10 mouse cellular contexts compared by ENCODE assay signal in the genomic region with DNA sequence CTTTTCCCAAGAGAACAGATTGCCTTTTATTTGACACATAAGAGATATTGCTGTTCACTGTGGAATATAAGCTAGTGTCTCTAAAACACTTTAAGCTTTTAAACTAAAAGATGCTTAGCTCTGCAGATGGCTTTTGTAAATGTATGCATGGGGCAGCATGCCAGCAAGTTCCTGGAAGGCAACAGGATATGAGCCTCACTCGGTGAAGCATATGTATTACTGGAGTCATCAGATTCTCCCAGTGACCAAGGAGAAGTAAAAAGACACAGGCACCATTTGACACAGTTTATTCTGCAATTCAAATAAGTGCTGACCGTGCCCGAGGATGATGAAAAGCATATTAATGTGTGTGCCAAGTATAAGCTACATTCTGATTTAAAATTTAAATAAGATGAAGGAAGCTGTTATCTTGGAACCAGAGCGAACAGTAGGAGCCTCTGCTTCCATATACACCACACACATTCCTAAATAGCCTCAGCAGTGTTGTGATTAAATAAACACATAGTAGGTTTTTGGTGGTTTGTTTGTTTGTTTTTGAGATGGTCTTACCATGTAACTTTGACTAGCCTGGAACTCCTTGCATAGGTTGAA. TPM values are rescaled to one million over a fixed set of nuclear protein-coding genes. Genes with fewer than 3 reads are reported as not detected.
A peak's percentile ranks its signal among the peaks of the same experiment; 100 is the strongest.
DNase-seq lines count a peak whose midpoint lies in the region; ATAC-seq and TF ChIP-seq lines count a peak whose summit lies in the region.
"Had no signal": no experiment of that assay in that cellular context is flagged by ENCODE, and none has a peak within 500 bp of the region (broad histone marks: within the 10 kb centered on the region; RNA-seq: fewer than 3 reads in every experiment).

No protein-coding gene starts in this region.

- no peak for ATAC-seq in limb, embryonic 14.5 days (ENCODE audit: low FRiP score, low read depth)
- ATAC-seq in frontal cortex, adult (ENCODE audit: low TSS enrichment), result peak; percentile 99
- ATAC-seq in midbrain, embryonic 16.5 days, result 0 out of 2 replicates have a peak, but pooled peaks have one; percentile 42

- DNase-seq in limb, embryonic 14.5 days (ENCODE audit: low spot score), result peak; percentile 66
- DNase-seq in limb, embryonic 10.5 days (ENCODE audit: low spot score), result no peak
- peak; percentile 30 to 69 for DNase-seq in layer of hippocampus, adult 18-20 months (ENCODE audit: low spot score in 2 of 2)
- DNase-seq in ovary, postnatal 36 days (ENCODE audit: low spot score), result no peak
- DNase-seq in thymus, postnatal 36 days, result no peak
- no peak for DNase-seq in urinary bladder, postnatal 10 days (ENCODE audit: low spot score)
- DNase-seq: kidney, adult 2 months had no signal

- 66% methylated on average over 4 of the region's 4 CpGs for WGBS in limb, embryonic 14.5 days
- WGBS in limb, embryonic 10.5 days, result 81% methylated on average over 4 of the region's 4 CpGs
- 21% methylated on average over 4 of the region's 4 CpGs for WGBS in midbrain, embryonic 16.5 days

- H3K27me3 ChIP-seq in limb, embryonic 14.5 days (ENCODE audit: control insufficient read depth, insufficient read depth, low read length), result no peaks in the 10 kb centered on the region
- no peaks in the 10 kb centered on the region for H3K27me3 ChIP-seq in limb, embryonic 10.5 days (ENCODE audit: low read depth, poor library complexity, severe bottlenecking)
- no peaks in the 10 kb centered on the region for H3K27me3 ChIP-seq in midbrain, embryonic 16.5 days (ENCODE audit: control insufficient read depth, insufficient read depth, low read depth, low read length)

- no peak overlapping the region for H3K9ac ChIP-seq in limb, embryonic 14.5 days (ENCODE audit: low read depth, low read length, severe bottlenecking)
- no peak overlapping the region for H3K9ac ChIP-seq in midbrain, embryonic 16.5 days (ENCODE audit: low read depth, low read length)

- no peaks in the 10 kb centered on the region for H3K4me1 ChIP-seq in limb, embryonic 14.5 days (ENCODE audit: control insufficient read depth, insufficient read depth, low read length)
- H3K4me1 ChIP-seq in limb, embryonic 10.5 days, result no peaks in the 10 kb centered on the region
- no peaks in the 10 kb centered on the region for H3K4me1 ChIP-seq in midbrain, embryonic 16.5 days (ENCODE audit: control insufficient read depth, insufficient read depth, low read length)

- no peaks in the 10 kb centered on the region for H3K9me3 ChIP-seq in limb, embryonic 14.5 days (ENCODE audit: control insufficient read depth, low read length)
- H3K9me3 ChIP-seq in limb, embryonic 10.5 days (replicated peaks), result no peaks in the 10 kb centered on the region
- no peaks in the 10 kb centered on the region for H3K9me3 ChIP-seq in midbrain, embryonic 16.5 days (replicated peaks; ENCODE audit: control insufficient read depth, low read length, poor library complexity, severe bottlenecking)

- TF ChIP-seq POLR2A in limb, embryonic 14.5 days (IDR thresholded peaks at IDR 0.05; ENCODE audit: borderline replicate concordance, extremely low read depth, insufficient read depth, insufficient read length), result no peak

- no peak overlapping the region for H3K4me2 ChIP-seq in limb, embryonic 14.5 days (replicated peaks; ENCODE audit: low read depth, low read length, severe bottlenecking)
- no peak overlapping the region for H3K4me2 ChIP-seq in midbrain, embryonic 16.5 days (ENCODE audit: low read length)

- H3K36me3 ChIP-seq in limb, embryonic 14.5 days (ENCODE audit: control insufficient read depth, insufficient read depth, low read length), result no peaks in the 10 kb centered on the region
- H3K36me3 ChIP-seq in limb, embryonic 10.5 days, result no peaks in the 10 kb centered on the region
- no peaks in the 10 kb centered on the region for H3K36me3 ChIP-seq in midbrain, embryonic 16.5 days (ENCODE audit: control insufficient read depth, insufficient read depth, low read length)

- H3K27ac ChIP-seq in limb, embryonic 14.5 days (replicated peaks; ENCODE audit: low read depth, low read length), result no peak overlapping the region
- H3K27ac ChIP-seq in limb, embryonic 10.5 days, result no peak overlapping the region
- H3K27ac ChIP-seq in midbrain, embryonic 16.5 days (ENCODE audit: low read length), result no peak overlapping the region

- no peak overlapping the region for H3K4me3 ChIP-seq in limb, embryonic 14.5 days (replicated peaks; ENCODE audit: low read length)
- H3K4me3 ChIP-seq in limb, embryonic 10.5 days, result no peak overlapping the region
- no peak overlapping the region for H3K4me3 ChIP-seq in midbrain, embryonic 16.5 days (ENCODE audit: low read depth, low read length)
- H3K4me3 ChIP-seq: erythroblast, embryonic 14.5 days had no signal

RNA-seq across cellular contexts. Expression of a gene that starts 27.4 kb away (rescaled TPM):
- 74.6 and 90.0 TPM in 2 replicates for polyA plus RNA-seq in limb, embryonic 14.5 days (2012; rRNA removed)
- polyA plus RNA-seq in limb, embryonic 14.5 days (2014; fragmentation: Nextera tagmentation; extraction: Ambion mirVana), result 173 and 190 TPM in 2 replicates
- polyA plus RNA-seq in limb, embryonic 10.5 days (2016; fragmentation: Nextera tagmentation; extraction: Ambion mirVana), result 165 and 180 TPM in 2 replicates
- total RNA-seq in layer of hippocampus, adult 18-20 months (2021), result 10 to 100 TPM; 43.4 to 47.9 TPM
- polyA plus RNA-seq in midbrain, embryonic 16.5 days (2015; fragmentation: Nextera tagmentation; extraction: Ambion mirVana), result 145 and 149 TPM in 2 replicates

RNA-seq across cellular contexts. Expression of a gene that starts 39.7 kb away (rescaled TPM):
- polyA plus RNA-seq in limb, embryonic 14.5 days (2012; rRNA removed), result 68.9 and 70.9 TPM in 2 replicates
- polyA plus RNA-seq in limb, embryonic 14.5 days (2014; fragmentation: Nextera tagmentation; extraction: Ambion mirVana), result 183 and 228 TPM in 2 replicates
- polyA plus RNA-seq in limb, embryonic 10.5 days (2016; fragmentation: Nextera tagmentation; extraction: Ambion mirVana), result 149 and 151 TPM in 2 replicates
- total RNA-seq in layer of hippocampus, adult 18-20 months (2021), result 10 to 100 TPM; 94.7 to 95.9 TPM
- 273 and 279 TPM in 2 replicates for polyA plus RNA-seq in midbrain, embryonic 16.5 days (2015; fragmentation: Nextera tagmentation; extraction: Ambion mirVana)

Comparison
In these comparisons a context has a peak if more than half of its experiments do, and no peak if none do; other contexts are left out.
1. DNase-seq: peak in limb, embryonic 14.5 days (single experiment) and layer of hippocampus, adult 18-20 months (2 of 2); none in limb, embryonic 10.5 days (single experiment), ovary, postnatal 36 days (single experiment), thymus, postnatal 36 days (0 of 2) and urinary bladder, postnatal 10 days (single experiment).